Mouse (Mus musculus): ENCODE data around the gene Gm13101. TPM values are rescaled to one million over a fixed set of nuclear protein-coding genes. Genes with fewer than 3 reads are reported as not detected.
"Not testable (repeated sequence)": the region's sequence is repeated elsewhere in the genome, so short reads cannot be mapped to it uniquely, and the experiment has no call there.

Gene Gm13101
- not detected in 2 replicates for polyA plus RNA-seq (2014; fragmentation: Nextera tagmentation; extraction: Ambion mirVana)

DNA sequence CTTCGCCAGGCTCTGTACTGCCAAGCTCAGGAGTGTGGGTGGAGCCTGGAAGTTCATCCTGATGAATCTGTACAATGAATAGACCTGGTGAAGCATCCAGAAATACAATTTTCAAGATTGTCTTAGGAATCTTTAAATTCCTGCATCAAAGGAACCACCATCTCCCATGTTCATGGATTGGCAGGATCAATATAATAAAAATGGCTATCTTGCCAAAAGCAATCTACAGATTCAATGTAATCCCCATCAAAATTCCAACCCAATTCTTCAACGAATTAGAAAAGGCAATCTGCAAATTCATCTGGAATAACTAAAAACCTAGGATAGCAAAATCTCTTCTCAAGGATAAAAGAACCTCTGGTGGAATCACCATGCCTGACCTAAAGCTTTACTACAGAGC, at the start of gene Gm13101:
Gene Gm13101 (minus strand): TSS at position 101 of the 400 bp plus-strand sequence.
- ATAC-seq; H3K9me3 ChIP-seq (replicated peaks; ENCODE audit: control insufficient read depth, low read length); H3K36me3 ChIP-seq (ENCODE audit: control insufficient read depth, insufficient read depth, low read length); H3K4me1 ChIP-seq (ENCODE audit: control insufficient read depth, insufficient read depth, low read length); H3K9ac ChIP-seq (ENCODE audit: low read length); H3K4me2 ChIP-seq (ENCODE audit: low read length); H3K27ac ChIP-seq (ENCODE audit: low read depth, low read length); H3K27me3 ChIP-seq (replicated peaks; ENCODE audit: control insufficient read depth, insufficient read depth, low read length); DNase-seq (ENCODE audit: low spot score); H3K4me3 ChIP-seq (ENCODE audit: low read depth, low read length): not testable (repeated sequence)
- whole genome bisulfite sequencing, result 40% methylated on average over 2 of the region's 2 CpGs

DNA sequence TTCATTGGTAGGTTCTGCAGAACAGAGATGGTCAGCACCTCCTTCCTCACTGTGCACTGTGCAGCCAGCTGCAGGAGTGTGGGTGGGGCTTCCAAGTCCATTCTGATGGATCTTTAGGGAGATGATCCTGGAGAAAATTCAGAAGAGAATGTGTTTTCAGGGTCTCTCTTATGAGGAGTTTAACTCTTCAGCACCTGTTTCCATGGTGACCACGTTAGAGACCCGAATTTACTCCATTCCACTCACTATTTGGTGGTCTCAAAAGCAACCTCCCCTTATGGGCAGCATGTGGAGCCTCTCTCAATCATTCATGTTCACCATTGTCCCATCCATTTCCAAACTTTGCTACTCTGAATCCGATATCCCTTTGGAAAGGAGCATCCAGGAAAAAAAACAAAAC, 27.5 kb upstream of the Gm13101 start, which contains the start of gene Pramef17:
Gene Pramef17 (minus strand): TSS at position 101 of the 400 bp plus-strand sequence.
- not testable (repeated sequence) for H3K4me3 ChIP-seq (ENCODE audit: low read depth, low read length); H3K9ac ChIP-seq (ENCODE audit: low read length); H3K9me3 ChIP-seq (replicated peaks; ENCODE audit: control insufficient read depth, low read length); H3K27ac ChIP-seq (ENCODE audit: low read depth, low read length); H3K36me3 ChIP-seq (ENCODE audit: control insufficient read depth, insufficient read depth, low read length); ATAC-seq; H3K27me3 ChIP-seq (replicated peaks; ENCODE audit: control insufficient read depth, insufficient read depth, low read length); DNase-seq (ENCODE audit: low spot score); H3K4me2 ChIP-seq (ENCODE audit: low read length); H3K4me1 ChIP-seq (ENCODE audit: control insufficient read depth, insufficient read depth, low read length)
- WGBS, result 59% methylated on average over 3 of the region's 3 CpGs

DNA sequence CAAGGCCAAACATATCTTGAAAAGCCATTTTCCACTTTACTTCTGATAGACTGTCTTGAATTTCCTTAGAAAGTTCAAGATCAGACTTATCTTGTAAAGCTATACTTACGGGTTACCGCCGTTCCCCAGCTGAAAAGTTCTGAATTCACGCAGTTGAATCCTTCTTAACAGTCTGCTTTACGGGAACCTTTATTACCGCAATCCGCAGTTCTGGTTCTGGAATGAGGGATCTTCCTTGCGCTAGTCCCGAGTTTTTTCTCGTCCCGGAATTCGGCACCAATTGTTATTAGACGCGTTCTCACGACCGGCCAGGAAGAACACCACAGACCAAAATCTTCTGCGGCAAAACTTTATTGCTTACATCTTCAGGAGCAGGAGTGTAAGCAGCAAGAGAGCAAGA, 21.4 kb upstream of the Gm13101 start:
- ATAC-seq; H3K9ac ChIP-seq (ENCODE audit: low read length); DNase-seq (ENCODE audit: low spot score): not testable (repeated sequence)

DNA sequence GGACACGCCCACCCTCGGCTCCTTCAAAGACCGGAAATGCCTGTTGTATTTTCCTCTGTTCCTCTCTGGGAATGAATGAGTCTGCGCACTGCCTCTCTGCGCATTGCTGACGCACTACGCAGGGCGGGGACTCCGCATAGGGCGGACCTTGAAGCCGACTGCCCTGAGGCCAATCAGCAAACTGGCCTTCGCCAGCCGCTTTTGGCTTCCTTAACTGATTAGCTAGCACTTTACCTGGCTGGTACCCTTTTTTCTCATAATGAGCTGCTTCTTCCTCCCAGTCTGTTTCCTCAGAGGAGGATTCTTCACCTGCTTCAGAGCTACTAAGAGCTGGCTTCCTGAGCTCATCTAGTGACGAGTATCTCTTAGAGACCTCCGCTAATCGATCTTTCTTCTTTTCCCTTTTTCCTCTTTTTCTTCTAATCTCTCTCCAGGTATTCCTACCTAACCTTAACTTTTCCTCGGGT, 20.8 kb upstream of the Gm13101 start:
- H3K36me3 ChIP-seq (ENCODE audit: control insufficient read depth, insufficient read depth, low read length); ATAC-seq; H3K4me1 ChIP-seq (ENCODE audit: control insufficient read depth, insufficient read depth, low read length); H3K4me3 ChIP-seq (ENCODE audit: low read depth, low read length); H3K9ac ChIP-seq (ENCODE audit: low read length); H3K27ac ChIP-seq (ENCODE audit: low read depth, low read length); H3K4me2 ChIP-seq (ENCODE audit: low read length); H3K9me3 ChIP-seq (replicated peaks; ENCODE audit: control insufficient read depth, low read length); DNase-seq (ENCODE audit: low spot score); H3K27me3 ChIP-seq (replicated peaks; ENCODE audit: control insufficient read depth, insufficient read depth, low read length): not testable (repeated sequence)
- 98% methylated on average over 9 of the region's 17 CpGs for whole genome bisulfite sequencing

More for the DNA sequence above, 21.4 kb upstream of the Gm13101 start:
- H3K36me3 ChIP-seq (ENCODE audit: control insufficient read depth, insufficient read depth, low read length); H3K4me2 ChIP-seq (ENCODE audit: low read length); H3K27me3 ChIP-seq (replicated peaks; ENCODE audit: control insufficient read depth, insufficient read depth, low read length); H3K9me3 ChIP-seq (replicated peaks; ENCODE audit: control insufficient read depth, low read length); H3K4me1 ChIP-seq (ENCODE audit: control insufficient read depth, insufficient read depth, low read length); H3K4me3 ChIP-seq (ENCODE audit: low read depth, low read length); H3K27ac ChIP-seq (ENCODE audit: low read depth, low read length): not testable (repeated sequence)
- WGBS, result 96% methylated on average over 12 of the region's 17 CpGs

DNA sequence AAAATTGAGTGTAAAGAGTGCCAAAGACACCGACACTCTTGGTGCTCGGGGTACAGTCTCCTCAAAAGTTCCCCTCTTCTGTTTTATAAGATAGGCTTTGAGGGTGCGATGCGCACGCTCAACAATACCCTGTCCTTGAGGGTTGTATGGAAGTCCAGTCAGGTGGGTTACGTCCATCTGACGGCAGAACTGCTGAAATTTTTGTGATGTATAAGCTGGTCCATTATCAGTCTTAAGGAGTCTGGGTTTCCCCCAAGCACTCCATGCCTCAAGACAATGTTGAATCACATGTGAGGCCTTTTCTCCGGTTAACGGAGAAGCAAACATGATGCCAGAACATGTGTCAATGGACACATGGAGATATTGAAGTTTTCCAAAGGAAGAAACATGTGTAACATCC, 19.0 kb upstream of the Gm13101 start:
- H3K4me1 ChIP-seq (ENCODE audit: control insufficient read depth, insufficient read depth, low read length); H3K9me3 ChIP-seq (replicated peaks; ENCODE audit: control insufficient read depth, low read length); H3K36me3 ChIP-seq (ENCODE audit: control insufficient read depth, insufficient read depth, low read length); H3K4me3 ChIP-seq (ENCODE audit: low read depth, low read length); ATAC-seq; DNase-seq (ENCODE audit: low spot score); H3K27ac ChIP-seq (ENCODE audit: low read depth, low read length); H3K9ac ChIP-seq (ENCODE audit: low read length); H3K27me3 ChIP-seq (replicated peaks; ENCODE audit: control insufficient read depth, insufficient read depth, low read length); H3K4me2 ChIP-seq (ENCODE audit: low read length): not testable (repeated sequence)
- WGBS, result 76% methylated on average over 2 of the region's 9 CpGs

DNA sequence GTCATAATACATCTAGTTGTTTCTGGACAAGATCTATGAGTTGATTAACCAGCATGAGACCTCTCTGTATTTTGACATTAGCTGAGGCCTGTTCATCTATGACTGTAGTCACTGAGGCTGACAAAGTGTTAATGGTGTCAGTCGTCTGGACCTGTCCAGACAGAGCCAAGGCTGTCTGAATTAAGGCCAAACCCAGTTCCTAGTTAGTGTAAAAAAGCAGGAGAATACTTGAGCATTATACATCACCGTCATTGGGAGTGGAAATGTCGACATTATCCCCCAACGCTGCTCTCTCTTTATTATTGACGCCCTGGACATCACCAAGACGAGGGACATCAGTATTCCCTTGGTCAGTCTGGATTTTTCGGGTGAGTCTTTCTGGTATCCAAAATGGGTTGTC, 18.4 kb upstream of the Gm13101 start:
- not testable (repeated sequence) for H3K36me3 ChIP-seq (ENCODE audit: control insufficient read depth, insufficient read depth, low read length); H3K4me1 ChIP-seq (ENCODE audit: control insufficient read depth, insufficient read depth, low read length); H3K27ac ChIP-seq (ENCODE audit: low read depth, low read length); H3K4me2 ChIP-seq (ENCODE audit: low read length); ATAC-seq; H3K4me3 ChIP-seq (ENCODE audit: low read depth, low read length); H3K9me3 ChIP-seq (replicated peaks; ENCODE audit: control insufficient read depth, low read length); DNase-seq (ENCODE audit: low spot score); H3K27me3 ChIP-seq (replicated peaks; ENCODE audit: control insufficient read depth, insufficient read depth, low read length); H3K9ac ChIP-seq (ENCODE audit: low read length)
- WGBS, result no CpG with 5 or more reads among the region's 7 CpGs

DNA sequence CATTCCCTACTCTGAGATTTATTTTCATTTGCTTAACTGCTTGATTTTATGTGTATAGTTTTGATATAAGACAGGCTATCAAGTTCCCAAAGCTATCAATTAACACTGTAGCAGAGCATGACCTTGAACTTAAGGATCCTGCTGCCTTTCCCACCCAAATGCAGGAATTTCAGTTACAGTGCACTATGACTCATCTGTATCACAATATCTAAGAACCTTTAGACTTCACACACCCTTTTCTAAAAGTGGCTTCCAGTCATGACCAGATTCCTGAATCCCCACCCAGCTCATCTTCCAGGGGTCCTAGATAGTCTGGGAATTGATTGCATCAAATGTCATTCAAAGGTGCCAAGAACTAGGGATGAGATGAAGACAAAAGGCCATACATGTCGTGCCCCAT, 16.7 kb upstream of the Gm13101 start:
- not testable (repeated sequence) for H3K27me3 ChIP-seq (replicated peaks; ENCODE audit: control insufficient read depth, insufficient read depth, low read length); H3K4me1 ChIP-seq (ENCODE audit: control insufficient read depth, insufficient read depth, low read length); H3K9ac ChIP-seq (ENCODE audit: low read length); H3K9me3 ChIP-seq (replicated peaks; ENCODE audit: control insufficient read depth, low read length); H3K4me3 ChIP-seq (ENCODE audit: low read depth, low read length); H3K36me3 ChIP-seq (ENCODE audit: control insufficient read depth, insufficient read depth, low read length); DNase-seq (ENCODE audit: low spot score); ATAC-seq; H3K4me2 ChIP-seq (ENCODE audit: low read length); H3K27ac ChIP-seq (ENCODE audit: low read depth, low read length)
- WGBS, result no CpG with 5 or more reads among the region's 1 CpGs

DNA sequence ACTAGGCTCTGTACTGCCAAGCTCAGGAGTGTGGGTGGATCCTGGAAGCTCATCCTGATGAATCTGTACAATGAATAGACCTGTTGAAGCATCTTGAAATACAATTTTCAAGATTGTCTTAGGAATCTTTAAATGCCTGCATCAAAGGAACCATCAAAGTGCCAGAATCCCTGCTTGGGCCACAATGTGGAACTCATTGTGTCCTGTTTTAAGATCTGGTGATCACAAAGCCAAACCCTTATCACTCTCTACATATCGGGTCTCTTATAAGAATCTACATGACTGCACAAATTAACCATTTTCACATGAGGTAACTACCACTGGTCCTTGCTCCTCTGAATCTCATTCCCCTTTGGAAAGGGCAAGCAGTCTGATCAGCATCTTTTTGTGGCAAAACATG, 15.8 kb downstream of the Gm13101 start, which contains the start of gene Pramef25:
Gene Pramef25 (minus strand): TSS at position 101 of the 400 bp plus-strand sequence.
- H3K27ac ChIP-seq (ENCODE audit: low read depth, low read length); H3K9me3 ChIP-seq (replicated peaks; ENCODE audit: control insufficient read depth, low read length); H3K4me2 ChIP-seq (ENCODE audit: low read length); H3K27me3 ChIP-seq (replicated peaks; ENCODE audit: control insufficient read depth, insufficient read depth, low read length); DNase-seq (ENCODE audit: low spot score); H3K4me1 ChIP-seq (ENCODE audit: control insufficient read depth, insufficient read depth, low read length); H3K4me3 ChIP-seq (ENCODE audit: low read depth, low read length); H3K36me3 ChIP-seq (ENCODE audit: control insufficient read depth, insufficient read depth, low read length); H3K9ac ChIP-seq (ENCODE audit: low read length); ATAC-seq: not testable (repeated sequence)
- WGBS, result 91% methylated on average over 1 of the region's 1 CpGs
